Mouse (Mus musculus) telencephalon, adult 2 months (tissue): ENCODE data around the gene Dus1l.
"Not testable (repeated sequence)": the region's sequence is repeated elsewhere in the genome, so short reads cannot be mapped to it uniquely, and the experiment has no call there.

Experiments used
- DNase-seq: peaks from one replicate; pipeline ENCODE4 v3.0.0-alpha.2; 2011; ENCODE audit warnings: low read depth, low spot score

Gene Dus1l

GRCm38 (mm10) chr11:120777123-120777522 is 19.1 kb downstream of the Dus1l start:
- DNase-seq, result no peak

GRCm38 (mm10) chr11:120775774-120776469 is 20.3 kb downstream of the Dus1l start:
- peak; percentile 76 for DNase-seq

- no peak for DNase-seq
Observed at GRCm38 (mm10) chr11:120773463-120774190, 22.6 kb downstream of the Dus1l start.

- DNase-seq, result no peak
Observed at GRCm38 (mm10) chr11:120772749-120773148, 23.5 kb downstream of the Dus1l start.

GRCm38 (mm10) chr11:120768206-120768605 is 28.0 kb downstream of the Dus1l start:
- DNase-seq, result no peak

GRCm38 (mm10) chr11:120767023-120767422 is 29.2 kb downstream of the Dus1l start:
- DNase-seq, result not testable (repeated sequence)

GRCm38 (mm10) chr11:120763121-120763999 is 32.8 kb downstream of the Dus1l start:
- DNase-seq, result not testable (repeated sequence)

DNA sequence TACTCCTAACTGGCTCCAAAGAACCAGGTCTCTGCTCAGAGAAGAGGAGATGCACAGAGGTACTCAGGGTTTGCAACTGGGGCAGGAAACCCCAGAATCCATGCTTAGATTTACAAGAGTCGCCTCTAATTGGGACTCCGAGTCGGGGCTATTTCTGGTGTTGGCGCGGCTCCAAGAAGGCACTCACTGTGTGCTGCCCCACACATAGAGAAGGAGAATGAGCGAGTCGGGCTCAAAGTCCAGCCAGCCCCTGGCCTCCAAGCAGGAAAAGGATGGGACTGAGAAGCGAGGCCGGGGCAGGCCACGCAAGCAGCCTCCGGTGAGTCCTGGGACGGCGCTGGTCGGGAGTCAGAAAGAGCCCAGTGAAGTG is 33.5 kb downstream of the Dus1l start, which contains the start of gene Hmga1b:
Gene Hmga1b, plus strand, starts transcription at position 123 of the 370 bp plus-strand sequence.
- not testable (repeated sequence) for DNase-seq

GRCm38 (mm10) chr11:120761811-120762671 is 34.2 kb downstream of the Dus1l start:
- DNase-seq, result no peak

- DNase-seq, result no peak
Observed at GRCm38 (mm10) chr11:120760236-120760635, 36.0 kb downstream of the Dus1l start.

GRCm38 (mm10) chr11:120751606-120752005 is 44.6 kb downstream of the Dus1l start:
- no peak for DNase-seq

GRCm38 (mm10) chr11:120749430-120749829 is 46.8 kb downstream of the Dus1l start:
- no peak for DNase-seq

- no peak for DNase-seq
Observed at GRCm38 (mm10) chr11:120747974-120748373, 48.2 kb downstream of the Dus1l start.

DNA sequence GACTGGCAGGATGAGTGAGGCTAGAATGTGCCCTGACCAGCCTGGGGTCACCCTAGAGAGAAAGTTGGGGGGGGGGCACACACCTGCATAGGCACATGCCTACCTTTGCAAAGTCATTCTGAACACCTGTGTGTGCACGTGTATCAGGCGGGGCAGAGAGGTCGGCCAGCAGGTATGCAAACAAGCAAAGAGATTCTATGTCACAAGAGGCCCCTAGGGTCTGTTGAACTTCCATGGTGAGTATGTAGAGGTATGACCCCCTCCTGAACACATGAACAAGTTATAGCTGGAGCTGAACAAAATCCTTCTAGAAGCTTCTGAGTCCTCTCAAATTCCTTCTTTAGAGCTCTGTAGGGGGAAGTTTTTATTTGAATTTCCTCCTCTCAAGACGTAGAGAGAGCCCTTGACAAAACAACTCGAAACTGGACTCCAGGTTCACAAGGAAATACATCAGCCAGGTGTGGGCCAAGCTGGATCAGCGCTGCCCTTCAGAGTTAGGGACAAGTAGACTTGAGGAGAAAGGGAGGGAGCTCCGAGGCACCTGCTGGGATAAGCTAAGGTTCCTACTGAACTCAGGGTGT is 52.0 kb downstream of the Dus1l start:
- no peak for DNase-seq

DNA sequence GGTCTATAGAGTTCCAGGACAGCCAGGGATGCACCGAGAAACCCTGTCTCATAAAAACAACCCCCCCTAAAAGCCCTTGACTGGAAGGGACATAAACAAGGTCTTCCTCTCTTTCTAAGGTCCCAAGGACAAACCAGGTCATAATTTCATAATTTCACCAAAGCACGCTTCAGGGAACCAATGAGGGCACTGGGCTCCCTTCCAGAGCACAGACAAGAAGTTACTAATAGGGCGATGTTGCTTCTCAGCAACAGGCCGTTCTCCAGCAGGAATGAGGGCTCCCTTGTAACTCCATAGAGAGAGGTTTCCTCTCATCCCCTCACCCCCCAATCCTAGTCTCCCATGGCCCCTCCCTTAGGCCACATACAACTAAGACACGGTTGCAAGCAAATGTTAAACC is 55.2 kb downstream of the Dus1l start:
- no peak for DNase-seq
